In the genomic region with DNA sequence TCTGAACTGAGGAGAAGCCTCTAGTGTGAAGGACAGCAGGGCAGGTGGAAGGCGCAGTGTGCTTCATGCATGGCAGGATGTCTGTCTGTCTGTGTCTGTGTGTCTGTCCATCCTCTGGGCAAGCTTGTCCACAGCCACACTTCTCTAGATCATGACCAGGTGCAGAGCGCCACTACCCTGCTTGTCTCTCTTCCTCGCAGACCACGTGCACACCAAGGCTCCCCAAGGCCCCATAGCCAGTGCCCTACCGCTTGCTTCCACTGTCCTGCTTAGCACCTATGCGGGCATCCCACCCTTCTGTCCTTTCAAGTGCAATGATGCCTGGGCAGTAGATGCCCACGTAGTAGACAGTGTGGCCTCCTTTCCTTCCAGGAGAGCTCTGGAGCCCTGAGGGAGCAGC, we compare ENCODE assay signal across 19 mouse cellular contexts.
"Had no signal": no experiment of that assay in that cellular context is flagged by ENCODE, and none has a peak within 500 bp of the region (broad histone marks: within the 10 kb centered on the region; RNA-seq: fewer than 3 reads in every experiment).

No protein-coding gene starts in this region.

- H3K27ac ChIP-seq: midbrain, embryonic 10.5 days; midbrain, embryonic 12.5 days; neural tube, embryonic 13.5 days; neural tube, embryonic 15.5 days had no signal

- H3K4me1 ChIP-seq: midbrain, embryonic 12.5 days had no signal

- H3K9ac ChIP-seq: lung, embryonic 14.5 days; midbrain, embryonic 12.5 days; neural tube, embryonic 13.5 days; neural tube, embryonic 15.5 days had no signal

- H3K27me3 ChIP-seq: midbrain, embryonic 12.5 days; neural tube, embryonic 13.5 days; neural tube, embryonic 15.5 days had no signal

- H3K4me3 ChIP-seq: midbrain, embryonic 10.5 days; midbrain, embryonic 12.5 days; myocyte; neural tube, embryonic 13.5 days; neural tube, embryonic 15.5 days had no signal

- ATAC-seq: midbrain, embryonic 16.5 days had no signal

- DNase-seq: lung, adult 18-20 months; lung, embryonic 14.5 days; lung, postnatal 10 days; lung, postnatal 4 days; midbrain, embryonic 14.5 days; retina, postnatal 1 day; right cerebral cortex, adult 18-20 months; right cerebral cortex, postnatal 25 days; right cerebral cortex, postnatal 4 days; spleen, adult 18-20 months; thymus, adult 18-20 months; thymus, postnatal 14 days; thymus, postnatal 36 days had no signal

- H3K9me3 ChIP-seq: midbrain, embryonic 10.5 days; midbrain, embryonic 12.5 days; neural tube, embryonic 13.5 days; neural tube, embryonic 15.5 days had no signal

- H3K36me3 ChIP-seq: midbrain, embryonic 10.5 days; midbrain, embryonic 12.5 days; neural tube, embryonic 13.5 days; neural tube, embryonic 15.5 days had no signal

- H3K4me2 ChIP-seq: lung, embryonic 14.5 days; midbrain, embryonic 12.5 days; neural tube, embryonic 13.5 days; neural tube, embryonic 15.5 days had no signal
